Mouse (Mus musculus): ENCODE measurements around the gene H60b.
"Not testable (repeated sequence)": the region's sequence is repeated elsewhere in the genome, so short reads cannot be mapped to it uniquely, and the experiment has no call there.

The H60b gene

DNA sequence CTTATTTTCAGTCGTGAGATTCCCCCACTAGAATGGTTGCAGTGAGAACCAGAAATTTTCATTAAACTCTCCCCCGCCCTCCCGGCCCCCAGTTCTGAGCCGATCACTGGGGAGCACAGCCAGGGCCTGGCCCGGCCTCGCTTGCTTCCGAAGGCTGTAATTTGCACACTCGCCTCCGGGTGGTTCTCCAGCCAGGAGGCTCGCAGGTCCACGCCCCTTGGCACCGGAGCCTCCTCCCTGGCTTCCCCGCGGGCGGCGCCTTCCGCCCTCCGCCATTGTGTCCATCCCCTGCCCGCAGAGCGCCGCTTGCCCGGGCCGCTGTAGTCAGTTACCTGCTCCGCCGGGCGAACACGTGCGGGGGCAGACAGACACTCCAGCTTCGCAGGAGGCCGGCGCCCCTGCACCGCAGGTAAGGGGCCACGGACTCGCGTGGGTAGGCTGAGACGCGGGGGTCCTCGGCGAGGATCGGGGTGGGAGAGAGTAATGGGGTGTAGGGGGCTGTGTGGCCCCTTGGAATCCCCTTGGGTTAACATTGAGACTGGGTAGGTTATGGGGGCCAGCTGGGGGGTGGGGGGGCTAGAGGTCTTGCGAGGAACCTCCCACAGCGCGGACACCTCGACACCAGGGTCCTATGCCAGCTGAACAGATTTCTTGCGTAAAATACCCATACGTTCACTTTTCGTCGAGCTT, at the start of gene H60b, which contains the start of gene Raet1e:
Gene H60b, plus strand, starts transcription at position 277 of the 690 bp plus-strand sequence.
Gene Raet1e, plus strand, starts transcription at position 260 of the 690 bp plus-strand sequence.
- DNase-seq (ENCODE audit: extremely low read depth, low read depth, low spot score) = not testable (repeated sequence)

DNA sequence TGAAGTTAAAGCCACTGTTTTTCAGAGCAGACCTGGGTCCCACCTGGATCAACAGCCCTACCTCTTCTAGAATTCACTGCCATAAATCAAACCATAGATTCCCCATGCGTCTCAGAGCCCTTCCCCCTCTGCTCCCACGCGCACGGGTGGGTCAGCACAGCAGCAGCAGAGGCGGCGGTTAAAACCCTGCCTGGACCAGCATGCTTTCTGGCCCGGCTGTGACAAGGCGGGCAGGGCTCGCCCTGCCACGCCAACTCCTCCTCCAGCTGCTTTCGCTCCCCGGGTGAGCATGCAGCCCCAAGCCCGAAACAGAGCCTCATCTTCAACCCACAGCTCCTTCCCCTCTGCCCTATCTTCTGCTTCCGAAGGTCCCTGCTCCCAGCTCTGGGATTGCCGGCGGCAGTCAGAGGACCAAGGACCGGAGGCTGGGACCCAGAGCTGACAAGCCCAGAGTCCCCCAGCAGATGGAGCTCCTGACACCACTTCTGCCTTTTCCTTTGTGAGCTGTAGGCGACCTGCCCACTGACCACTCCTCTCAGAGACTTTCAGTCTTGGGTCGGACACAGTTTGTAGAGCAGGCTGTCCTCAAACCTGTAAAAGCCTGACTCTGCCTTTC, 17.6 kb upstream of the H60b start:
- no peak for DNase-seq (ENCODE audit: extremely low read depth, low read depth, low spot score)

DNA sequence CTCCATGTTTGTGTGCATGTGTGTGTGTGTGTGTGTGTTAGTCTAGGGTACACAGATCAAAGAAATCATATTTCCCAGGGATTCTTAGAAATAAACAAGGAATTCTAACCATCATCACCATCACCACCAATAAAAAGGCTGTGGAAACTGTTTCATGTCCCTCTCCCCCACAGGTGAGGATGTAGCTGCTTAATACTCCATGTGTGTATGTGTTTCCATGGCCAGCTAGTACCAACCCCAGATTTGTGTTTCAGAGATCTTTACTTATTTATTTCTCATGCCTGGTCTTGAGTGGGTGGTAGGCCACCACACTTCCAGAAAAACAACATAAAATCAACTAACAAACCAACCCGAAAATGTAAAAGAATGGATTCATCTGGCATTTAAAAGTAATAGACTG, 16.2 kb upstream of the H60b start:
- DNase-seq (ENCODE audit: extremely low read depth, low read depth, low spot score) = peak; percentile 64

DNA sequence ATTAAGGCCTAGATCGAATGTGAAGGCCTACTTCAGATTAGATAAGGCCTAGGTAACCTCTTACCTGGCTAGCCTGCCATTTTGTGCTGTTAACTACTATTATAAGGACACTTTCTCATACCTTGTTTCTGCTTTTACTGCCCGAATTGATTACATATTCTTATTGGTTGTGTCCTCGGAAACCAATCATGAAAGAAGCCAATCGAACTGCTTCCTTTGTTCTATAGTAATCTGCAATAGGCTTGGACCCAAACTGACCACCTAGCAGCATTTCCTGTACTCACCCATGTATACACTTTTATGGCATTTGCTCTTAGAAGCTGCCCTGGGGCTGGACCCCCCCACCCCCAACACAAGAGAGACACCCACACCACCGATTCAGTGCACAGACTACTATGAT, 15.5 kb upstream of the H60b start:
- DNase-seq (ENCODE audit: extremely low read depth, low read depth, low spot score) = no peak

DNA sequence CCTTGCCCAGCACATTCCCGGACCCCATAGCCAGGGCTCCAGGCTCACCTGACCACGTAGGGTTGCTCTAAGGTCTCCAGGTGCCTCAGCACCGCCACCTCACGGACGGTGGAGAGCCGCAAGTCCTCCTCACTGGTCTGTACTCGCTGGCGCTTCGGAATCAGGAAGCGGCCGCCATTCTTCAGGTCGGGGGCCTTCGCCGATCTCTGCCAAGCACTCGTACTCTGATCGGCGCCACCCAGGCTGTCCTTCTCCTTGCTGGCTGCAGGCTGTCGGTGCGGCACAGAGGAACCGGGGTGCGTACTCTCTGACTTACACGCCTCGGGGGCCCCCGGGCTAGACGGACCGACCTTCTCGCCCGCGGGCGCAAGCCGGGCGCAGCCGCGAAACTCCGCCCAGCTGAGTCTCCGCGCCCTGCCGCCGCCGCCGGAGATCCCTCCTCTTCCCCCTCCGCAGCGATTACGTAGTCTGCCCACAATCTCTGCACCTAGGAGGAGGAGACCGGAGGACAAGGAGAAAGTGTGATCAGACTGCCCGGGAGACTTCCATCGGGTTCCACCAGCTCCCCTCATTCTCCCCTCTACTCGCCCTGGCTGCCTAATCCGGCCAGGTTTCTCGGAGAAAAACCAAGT, 9.8 kb upstream of the H60b start:
- DNase-seq (ENCODE audit: extremely low read depth, low read depth, low spot score) = no peak

DNA sequence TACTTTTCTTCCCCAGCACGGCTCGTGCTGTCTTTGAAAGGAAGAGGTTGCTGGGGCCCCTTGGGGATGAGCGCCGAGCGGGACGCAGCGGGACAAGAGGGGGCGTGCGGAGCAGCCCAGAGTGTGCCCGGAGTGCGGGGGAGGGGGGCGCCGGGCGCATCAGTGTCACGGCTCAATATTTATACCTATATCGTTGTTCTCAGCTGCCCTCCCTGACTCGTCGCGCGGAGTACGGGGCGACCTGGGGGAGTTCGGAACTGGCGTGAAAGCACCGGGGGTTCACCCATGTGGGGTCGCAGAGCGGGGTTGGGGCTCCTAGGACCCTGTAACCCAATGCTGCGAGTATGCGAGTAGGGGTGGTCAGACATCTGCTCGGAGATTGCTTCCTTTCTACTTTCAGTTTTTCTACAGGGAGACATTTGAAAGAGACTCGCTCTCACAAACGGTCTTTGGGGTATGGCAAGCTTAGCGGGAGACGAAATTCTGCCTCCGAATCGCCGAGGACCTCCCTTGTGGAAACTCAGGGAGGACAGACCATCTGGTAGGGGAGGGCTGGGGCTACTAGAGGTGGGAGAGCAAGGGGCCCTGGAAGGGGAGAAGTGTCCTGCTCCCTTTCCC, 9.2 kb upstream of the H60b start, which contains the start of gene E030030I06Rik:
Gene E030030I06Rik, minus strand, starts transcription at position 198 of the 618 bp plus-strand sequence.
- DNase-seq (ENCODE audit: extremely low read depth, low read depth, low spot score) = no peak

DNA sequence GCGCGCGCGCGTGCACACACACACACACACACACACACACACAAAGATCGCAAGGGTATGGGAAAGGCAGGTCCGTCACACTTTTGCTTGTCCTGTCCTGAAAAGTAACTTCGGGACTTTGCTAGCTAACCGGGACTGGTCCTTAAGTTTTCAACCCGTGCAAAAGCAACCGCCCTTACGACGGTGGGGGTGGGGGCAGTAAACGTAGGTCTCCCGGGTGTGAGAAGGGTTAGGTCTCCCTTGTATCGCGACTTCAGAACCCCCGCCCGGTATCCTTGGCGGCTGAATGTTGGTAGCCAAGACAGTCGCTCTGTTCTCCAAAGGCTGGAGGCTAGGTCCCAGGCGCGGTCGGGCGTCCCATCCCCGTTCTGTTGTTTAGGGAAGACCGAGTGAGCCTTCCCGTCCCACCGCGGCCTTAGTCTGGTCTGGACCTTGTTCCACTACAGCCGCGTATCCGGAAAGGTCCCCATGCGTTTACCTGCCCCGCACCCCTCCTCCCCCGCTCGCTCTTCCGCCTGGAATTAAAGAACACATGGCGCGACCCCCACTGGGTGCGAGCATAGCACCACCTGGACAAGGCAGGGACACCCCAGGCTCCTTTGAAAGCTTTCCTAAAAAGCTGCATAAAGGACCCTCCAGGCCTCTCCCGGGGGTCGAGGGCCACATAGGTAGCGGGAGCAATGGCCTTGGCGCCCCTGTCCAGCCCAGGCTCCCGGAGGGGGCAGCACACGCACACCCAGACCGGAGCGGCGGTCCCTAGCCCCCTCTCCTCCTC, 8.5 kb upstream of the H60b start:
- no peak for DNase-seq (ENCODE audit: extremely low read depth, low read depth, low spot score)

DNA sequence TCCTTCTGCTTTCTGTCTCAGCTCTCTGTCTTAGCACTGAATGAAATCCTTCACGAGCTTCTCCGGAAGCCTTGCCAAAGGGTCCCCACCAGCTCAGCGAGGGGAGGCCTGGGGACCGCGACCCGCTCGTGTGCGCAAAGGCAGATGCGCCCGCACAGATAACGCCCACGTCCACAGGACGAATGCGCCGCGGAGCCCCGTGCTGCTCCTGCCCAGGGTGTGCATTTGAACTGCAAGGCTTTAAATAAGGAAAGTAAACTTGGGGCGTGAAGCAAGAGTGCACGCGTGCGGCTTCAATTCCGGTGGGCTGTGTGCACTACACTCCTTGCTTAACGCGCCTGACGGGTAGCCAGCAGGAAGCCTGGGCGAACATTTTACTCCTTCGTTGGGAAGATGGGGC, 7.8 kb upstream of the H60b start:
- DNase-seq (ENCODE audit: extremely low read depth, low read depth, low spot score) = no peak

DNA sequence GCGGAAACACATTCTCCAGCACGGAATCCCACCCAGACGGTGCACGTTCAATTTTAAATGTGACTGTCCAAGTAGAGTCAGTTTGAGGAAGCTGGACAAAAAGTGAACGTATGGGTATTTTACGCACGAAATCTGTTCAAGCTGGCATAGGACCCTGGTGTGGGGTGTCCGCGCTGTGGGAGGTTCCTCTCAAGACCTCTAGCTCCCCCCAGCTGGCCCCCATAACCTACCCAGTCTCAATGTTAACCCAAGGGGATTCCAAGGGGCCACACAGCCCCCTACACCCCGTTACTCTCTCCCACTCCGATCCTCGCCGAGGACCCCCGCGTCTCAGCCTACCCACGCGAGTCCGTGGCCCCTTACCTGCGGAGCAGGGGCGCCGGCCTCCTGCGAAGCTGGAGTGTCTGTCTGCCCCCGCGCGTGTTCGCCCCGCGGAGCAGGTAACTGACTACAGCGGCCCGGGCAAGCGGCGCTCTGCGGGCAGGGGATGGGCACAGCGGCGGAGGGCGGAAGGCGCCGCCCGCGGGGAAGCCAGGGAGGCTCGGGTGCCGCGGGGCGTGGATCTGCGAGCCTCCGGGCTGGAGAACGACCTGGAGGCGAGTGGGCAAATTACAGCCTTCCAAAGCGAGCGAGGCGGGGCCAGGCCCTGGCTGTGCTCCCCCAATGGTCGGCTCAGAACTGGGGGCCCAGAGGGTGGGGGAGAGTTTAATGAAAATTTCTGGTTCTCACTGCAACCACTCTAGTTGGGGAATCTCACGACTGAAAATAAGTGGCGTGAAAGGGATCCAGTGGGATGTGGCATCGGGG, 7.1 kb upstream of the H60b start:
- DNase-seq (ENCODE audit: extremely low read depth, low read depth, low spot score) = not testable (repeated sequence)

DNA sequence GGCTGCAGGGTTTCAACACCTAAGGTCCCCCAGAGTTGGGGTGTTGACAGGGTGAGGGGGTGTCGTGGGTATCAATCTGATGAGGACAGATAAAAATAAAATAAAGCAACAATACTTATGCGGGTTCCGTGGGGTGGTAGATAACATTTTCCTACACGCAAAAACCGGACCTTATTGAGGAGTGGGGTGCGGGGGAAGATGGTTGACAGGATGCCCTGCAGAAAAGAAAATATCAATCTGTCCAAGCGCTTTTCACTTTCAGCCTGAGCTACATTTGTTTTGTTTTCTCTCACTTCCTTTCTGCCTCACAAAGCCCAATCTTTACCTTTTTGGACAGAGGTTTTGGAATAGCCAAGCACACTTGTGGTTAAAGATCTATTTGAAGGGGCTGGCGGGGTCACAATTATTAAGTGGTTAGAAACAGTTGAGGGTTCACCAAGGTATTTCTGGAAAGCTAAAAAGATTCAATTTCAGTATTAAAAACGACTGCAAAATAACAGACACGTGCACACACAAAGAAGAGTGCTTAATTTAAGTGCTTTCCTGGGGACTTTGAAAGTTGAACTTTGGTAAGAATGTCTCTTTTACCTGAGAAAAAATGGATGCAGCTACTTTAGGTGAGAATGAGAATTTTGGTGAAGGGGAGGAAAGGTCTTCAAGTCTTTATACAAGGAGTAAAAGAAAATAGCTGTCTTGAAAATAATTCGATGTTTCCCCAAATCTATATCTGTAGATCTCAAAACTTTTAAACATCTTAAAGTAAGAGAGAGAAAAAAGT, 6.3 kb upstream of the H60b start:
- not testable (repeated sequence) for DNase-seq (ENCODE audit: extremely low read depth, low read depth, low spot score)

DNA sequence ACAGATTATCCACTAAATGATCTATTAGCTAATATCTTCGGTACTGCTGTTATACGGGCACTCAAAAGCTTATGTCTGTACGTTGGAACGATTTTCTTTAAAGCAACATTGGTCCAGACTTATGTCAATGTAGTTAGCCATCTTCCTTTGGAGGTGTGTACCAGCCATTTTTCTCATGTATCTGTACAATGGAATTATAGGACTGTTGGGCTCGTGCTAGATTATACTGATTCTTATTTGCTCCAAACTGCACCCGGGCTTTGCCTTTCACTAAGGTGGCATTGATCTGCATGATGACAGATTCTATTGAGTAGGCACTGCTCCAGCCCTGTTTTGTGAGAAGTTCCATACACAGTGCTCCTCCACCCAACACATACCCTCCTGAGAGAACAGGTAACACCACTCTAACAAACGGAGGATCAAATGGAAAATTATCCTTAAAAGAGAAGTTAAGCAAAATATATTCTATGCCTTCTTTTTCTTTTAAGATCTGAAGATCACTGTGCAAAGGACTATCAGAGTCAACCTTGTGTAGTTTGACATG, 5.2 kb upstream of the H60b start:
- DNase-seq (ENCODE audit: extremely low read depth, low read depth, low spot score) = not testable (repeated sequence)

DNA sequence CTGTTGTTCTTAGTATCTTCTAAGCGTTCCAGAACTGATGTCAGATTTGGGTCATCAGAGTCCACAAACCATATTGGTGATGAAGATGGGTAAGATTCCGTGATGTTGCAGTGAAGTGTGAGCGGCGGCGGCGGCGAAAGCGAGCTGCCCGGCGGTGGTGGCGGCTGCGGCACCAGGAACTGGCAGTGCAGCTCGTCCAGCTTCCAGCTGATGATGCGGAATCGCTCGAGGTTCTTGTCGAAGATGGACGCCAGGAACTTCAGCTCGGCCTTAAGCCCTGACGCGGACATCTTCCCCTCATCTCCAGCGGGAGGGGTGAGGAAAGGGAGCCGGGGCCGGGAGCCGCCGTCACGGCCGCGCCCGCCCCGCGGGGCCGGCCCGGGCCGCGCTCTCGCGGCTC, 4.3 kb upstream of the H60b start:
- DNase-seq (ENCODE audit: extremely low read depth, low read depth, low spot score) = not testable (repeated sequence)

DNA sequence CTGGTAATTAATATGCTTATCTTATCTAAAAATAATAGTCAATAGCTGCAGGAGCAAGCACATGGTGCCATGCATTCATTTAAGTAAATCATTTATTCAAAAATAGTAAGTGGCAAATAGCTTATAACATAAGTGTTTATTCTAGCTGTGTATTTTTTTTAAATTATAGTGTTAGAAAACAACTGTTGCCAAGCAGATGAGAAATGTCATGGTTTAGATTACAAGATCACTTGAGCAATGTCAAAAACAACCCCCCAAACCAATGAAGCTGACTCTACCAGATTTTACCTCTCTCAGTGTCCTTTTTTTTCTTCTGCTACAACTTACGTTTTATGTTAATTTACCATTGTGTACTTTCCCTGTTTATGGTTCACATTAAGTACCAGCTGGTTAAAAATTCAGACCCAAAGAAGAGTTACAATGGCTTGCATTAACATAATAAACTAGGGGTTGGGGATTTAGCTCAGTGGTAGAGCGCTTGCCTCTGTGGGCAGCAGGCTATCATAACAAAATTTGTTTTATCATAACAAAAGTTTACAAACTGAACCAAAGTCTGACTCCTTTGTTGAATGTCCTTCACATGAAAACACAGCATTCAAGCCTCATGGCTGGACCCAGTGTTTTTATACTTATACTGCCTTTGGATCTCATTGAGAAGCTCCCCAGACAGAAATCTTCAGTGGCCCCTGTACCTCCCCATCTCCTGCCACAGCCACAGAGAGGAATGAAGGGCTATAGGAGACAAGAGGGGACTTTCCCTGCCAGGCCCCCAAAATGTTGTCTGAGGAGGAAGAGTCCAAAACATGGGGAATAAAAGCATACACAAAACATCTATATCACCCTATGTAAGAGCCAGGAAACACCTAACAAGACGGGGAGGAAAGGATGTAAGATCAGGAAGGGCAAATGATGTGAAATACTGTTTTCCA, 3.3 kb upstream of the H60b start:
- DNase-seq (ENCODE audit: extremely low read depth, low read depth, low spot score) = no peak

DNA sequence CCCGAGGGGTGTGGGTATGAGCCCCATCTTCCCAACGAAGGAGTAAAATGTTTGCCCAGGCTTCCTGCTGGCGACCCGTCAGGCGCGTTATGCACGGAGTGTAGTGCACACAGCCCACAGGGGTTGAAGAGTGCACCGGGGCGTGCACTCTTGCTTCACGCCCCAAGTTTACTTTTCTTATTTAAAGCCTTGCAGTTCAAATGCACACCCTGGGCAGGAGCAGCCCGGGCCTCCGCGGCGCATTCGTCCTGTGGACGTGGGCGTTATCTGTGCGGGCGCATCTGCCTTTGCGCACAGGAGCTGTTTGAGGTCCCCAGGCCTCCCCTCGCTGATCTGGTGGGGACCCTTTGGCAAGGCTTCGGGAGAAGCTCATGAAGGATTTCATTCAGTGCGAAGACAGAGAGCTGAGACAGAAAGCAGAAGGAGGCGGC, 760 bp downstream of the H60b start:
- DNase-seq (ENCODE audit: extremely low read depth, low read depth, low spot score) = no peak

DNA sequence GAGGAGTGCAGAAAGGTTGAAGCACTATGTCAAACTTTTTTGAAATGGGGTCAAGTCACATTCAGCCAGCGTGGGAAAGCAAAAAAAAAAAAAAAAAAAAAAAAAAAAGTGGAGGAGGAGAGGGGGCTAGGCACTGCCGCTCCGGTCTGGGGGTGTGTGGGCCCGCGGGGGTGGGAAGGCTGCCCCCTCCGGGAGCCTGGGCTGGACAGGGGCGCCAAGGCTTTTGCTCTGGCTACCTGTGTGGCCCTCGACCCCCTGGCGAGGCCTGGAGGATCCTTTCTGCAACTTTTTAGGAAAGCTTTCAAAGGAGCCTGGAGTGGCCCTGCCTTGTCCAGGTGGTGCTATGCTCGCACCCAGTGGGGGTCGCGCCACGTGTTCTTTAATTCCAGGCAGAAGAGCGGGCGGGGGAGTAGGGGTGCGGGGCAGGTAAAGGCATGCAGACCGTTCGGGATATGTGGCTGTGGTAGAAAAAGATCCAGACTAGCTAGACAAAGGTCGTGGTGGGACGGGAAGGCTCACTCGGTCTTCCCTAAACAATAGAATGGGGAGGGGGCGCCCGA, 1.3 kb downstream of the H60b start:
- DNase-seq (ENCODE audit: extremely low read depth, low read depth, low spot score) = no peak

DNA sequence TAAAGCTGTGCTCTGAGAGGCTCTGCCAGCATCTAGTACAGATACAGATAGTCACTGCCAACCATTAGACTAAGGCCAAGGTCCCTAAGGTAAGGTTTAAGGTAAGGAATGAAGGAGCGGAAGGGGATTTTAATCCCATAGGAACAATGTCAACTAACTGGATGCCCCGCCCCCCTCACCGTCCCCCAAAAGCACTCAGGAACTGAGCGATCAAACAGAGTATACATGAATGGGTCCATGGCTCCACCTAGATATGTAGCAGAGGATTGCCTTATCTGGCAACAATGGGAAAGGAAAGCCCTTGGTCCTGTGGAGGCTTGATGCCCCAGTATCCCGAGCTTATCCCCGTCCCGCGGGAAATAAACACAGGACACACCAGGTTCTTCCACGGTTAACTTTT, 4.9 kb downstream of the H60b start:
- not testable (repeated sequence) for DNase-seq (ENCODE audit: extremely low read depth, low read depth, low spot score)

DNA sequence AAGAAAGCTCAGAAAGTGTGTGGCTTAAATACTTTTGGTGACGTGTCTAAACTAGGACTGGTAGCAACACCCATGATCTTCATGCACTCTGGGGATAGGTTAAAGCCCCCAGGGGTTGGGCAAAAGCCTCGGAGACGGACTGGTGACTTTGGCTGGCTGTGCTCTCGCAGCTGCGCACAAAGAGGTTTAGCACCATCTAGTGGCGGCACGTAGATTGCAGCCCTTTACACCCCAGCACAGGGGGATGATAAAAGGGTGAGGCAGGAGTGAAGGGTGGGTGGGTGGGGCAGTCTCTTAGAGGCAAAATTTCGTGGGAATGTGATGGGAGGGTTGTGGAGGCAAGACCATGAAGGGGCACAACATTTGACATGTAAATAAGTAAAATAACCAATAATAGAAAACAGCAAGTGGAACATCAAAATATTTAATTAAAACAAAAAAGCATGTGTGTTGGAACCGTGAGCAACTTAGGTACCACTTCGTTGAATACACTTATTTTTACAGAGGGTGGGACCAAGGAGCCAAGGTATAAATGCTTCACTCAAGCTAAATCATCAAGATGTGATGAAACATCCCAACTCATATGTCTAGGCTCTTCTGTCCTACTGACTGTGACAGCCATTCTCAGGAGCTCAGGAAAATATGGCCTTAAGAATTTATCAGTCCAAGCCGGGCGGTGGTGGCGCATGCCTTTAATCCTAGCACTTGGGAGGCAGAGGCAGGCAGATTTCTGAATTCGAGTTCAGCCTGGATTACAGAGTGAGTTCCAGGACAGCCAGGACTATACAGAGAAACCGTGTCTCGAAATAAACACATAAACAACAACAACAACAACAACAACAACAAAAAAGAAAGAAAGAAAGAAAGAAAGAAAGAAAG, 5.6 kb downstream of the H60b start:
- not testable (repeated sequence) for DNase-seq (ENCODE audit: extremely low read depth, low read depth, low spot score)
